Mouse (Mus musculus) gastrocnemius, postnatal 14 days (tissue): ENCODE measurements around the gene Lrrc25. TPM values are rescaled to one million over a fixed set of nuclear protein-coding genes. Genes with fewer than 3 reads are reported as not detected.

Experiments used
- DNase-seq: peaks from one replicate; pipeline ENCODE4 v3.0.0; 2021; ENCODE audit warnings: mixed read lengths
- intact Hi-C: fragments of 180-260 bp; cut with DNase I; formaldehyde crosslinking; loops from one replicate; pipeline ENCODE4 v1.15.1; 2025; ENCODE audit warnings: low total_unique reads
- total RNA-seq, 2 experiments: library from RNA; stranded (reverse); gene quantifications; 2 replicates each; pipeline ENCODE4 v1.2.3; 2021

The Lrrc25 gene
- total RNA-seq, 2 experiments from 2014 or later: 0.53 to 0.88 TPM

- no peak for DNase-seq
- intact Hi-C loops: loop anchor here (5.0 kb wide), 1 partner anchor 46 kb away; the partner anchor contains the start of gene Lrrc25
Measured at GRCm38 (mm10) chr8:70663691-70664090, 47.7 kb downstream of the Lrrc25 start.

DNA sequence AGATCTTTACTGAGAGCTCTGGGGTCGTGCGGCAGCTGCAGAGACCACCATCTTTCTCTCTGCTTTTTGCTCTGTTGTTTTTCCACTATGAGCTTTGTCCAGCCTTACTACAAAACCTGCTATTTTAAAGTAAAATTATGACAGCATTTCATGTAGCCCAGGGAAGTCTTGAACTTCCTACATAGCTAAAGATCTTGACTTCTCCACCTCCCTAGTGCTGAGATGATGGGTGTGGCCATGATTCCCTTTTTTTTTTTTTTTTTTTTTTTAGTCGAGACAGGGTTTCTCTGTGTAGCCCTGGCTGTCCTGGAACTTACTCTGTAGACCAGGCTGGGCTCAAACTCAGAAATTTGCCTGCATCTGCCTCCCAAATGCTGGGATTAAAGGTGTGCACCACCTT is 48.7 kb downstream of the Lrrc25 start:
- no peak for DNase-seq
- intact Hi-C loops: loop anchor here (5.0 kb wide), 2 partner anchors 38 to 47 kb away; partner anchors contain the start of genes Iqcn and Lrrc25

- intact Hi-C loops: loop anchor here (5.0 kb wide), 1 partner anchor 37 kb away; the partner anchor contains the start of gene Iqcn
- no peak for DNase-seq
Measured at GRCm38 (mm10) chr8:70665599-70665998, 49.6 kb downstream of the Lrrc25 start.

DNA sequence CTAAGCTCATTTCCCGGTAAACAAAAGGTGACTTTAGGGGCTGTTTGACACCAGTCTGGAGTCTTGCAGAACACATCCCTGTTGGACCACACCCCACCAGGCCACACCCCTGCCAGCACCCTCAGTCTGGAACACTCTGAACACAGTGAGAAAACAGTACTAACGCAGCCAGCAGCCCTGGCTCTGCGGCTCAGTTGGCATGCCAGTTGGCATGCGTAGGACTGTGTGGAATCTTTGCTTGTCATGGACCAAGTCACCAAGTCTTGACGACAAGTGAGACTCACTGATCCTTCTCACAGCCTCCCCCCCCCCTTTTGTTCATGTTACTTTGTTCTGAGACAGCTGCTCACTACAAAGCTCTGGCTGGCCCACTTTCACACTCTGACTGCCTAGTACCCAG is 51.1 kb downstream of the Lrrc25 start:
- intact Hi-C loops: loop anchor here (5.0 kb wide), 1 partner anchor 35 kb away; the partner anchor contains the start of gene Iqcn
- peak; percentile 72 for DNase-seq

Other genes starting within 250 kb of the Lrrc25 start
- gene Comp, start 242.6 kb upstream of the Lrrc25 start, total RNA-seq: 10 to 100 TPM; 18.6 to 19.6 TPM
- 1 to 10 TPM; 6.4 to 7.4 TPM for gene Crtc1, start 176.6 kb upstream of the Lrrc25 start, total RNA-seq
- 1 to 10 TPM; 5.4 TPM for gene Klhl26, start 139.2 kb upstream of the Lrrc25 start, total RNA-seq
- not detected for gene Tmem59l, start 128.8 kb upstream of the Lrrc25 start, total RNA-seq
- 1 to 10 TPM; 1.5 to 1.9 TPM for gene Crlf1, start 123.0 kb upstream of the Lrrc25 start, total RNA-seq
- 100 to 1,000 TPM; 118 to 122 TPM for gene Rex1bd, start 109.4 kb upstream of the Lrrc25 start, total RNA-seq
- 1,000 to 10,000 TPM; 1,030 to 1,066 TPM for gene Uba52, start 105.4 kb upstream of the Lrrc25 start, total RNA-seq
- 100 to 1,000 TPM; 116 to 117 TPM for gene Fkbp8, start 88.4 kb upstream of the Lrrc25 start, total RNA-seq
- gene Kxd1, start 88.2 kb upstream of the Lrrc25 start, total RNA-seq: 10 to 100 TPM; 64.9 to 73.0 TPM
- 10 to 100 TPM in 1 of 2 experiments, 1 to 10 TPM in 1; 9.0 to 10.3 TPM for gene Ell, start 76.7 kb upstream of the Lrrc25 start, total RNA-seq
- 10 to 100 TPM; 18.7 to 24.7 TPM for gene Isyna1, start 21.8 kb upstream of the Lrrc25 start, total RNA-seq
- gene Ssbp4, start 7.3 kb upstream of the Lrrc25 start, total RNA-seq: 10 to 100 TPM; 22.9 to 25.7 TPM
- not detected for gene Gdf15, start 16.3 kb downstream of the Lrrc25 start, total RNA-seq
- 10 to 100 TPM; 18.2 to 21.6 TPM for gene Pgpep1, start 44.2 kb downstream of the Lrrc25 start, total RNA-seq
- gene Lsm4, start 57.1 kb downstream of the Lrrc25 start, total RNA-seq: 10 to 100 TPM; 65.9 to 77.0 TPM
- 10 to 100 TPM; 73.5 to 87.4 TPM for gene Jund, start 82.8 kb downstream of the Lrrc25 start, total RNA-seq
- under 1 TPM in 1 of 2 experiments, not detected in 1; 0.04 TPM for gene Iqcn, start 87.3 kb downstream of the Lrrc25 start, total RNA-seq
- not detected for gene Gm3336, start 102.4 kb downstream of the Lrrc25 start, total RNA-seq
- gene Pde4c, start 107.6 kb downstream of the Lrrc25 start, total RNA-seq: 1 to 10 TPM; 2.9 to 3.4 TPM
- 10 to 100 TPM; 44.3 to 45.1 TPM for gene Rab3a, start 138.5 kb downstream of the Lrrc25 start, total RNA-seq
- 10 to 100 TPM; 28.3 to 31.9 TPM for gene Mpv17l2, start 144.8 kb downstream of the Lrrc25 start, total RNA-seq
- 10 to 100 TPM; 23.0 to 27.9 TPM for gene Pik3r2, start 160.6 kb downstream of the Lrrc25 start, total RNA-seq
- 1 to 10 TPM; 5.2 to 7.0 TPM for gene Mast3, start 188.9 kb downstream of the Lrrc25 start, total RNA-seq
- under 1 TPM in 1 of 2 experiments, not detected in 1; 0.09 TPM for gene Il12rb1, start 192.3 kb downstream of the Lrrc25 start, total RNA-seq
- 10 to 100 TPM in 1 of 2 experiments, 1 to 10 TPM in 1; 4.8 to 71.3 TPM for gene Arrdc2, start 223.6 kb downstream of the Lrrc25 start, total RNA-seq
- gene Kcnn1, start 247.1 kb downstream of the Lrrc25 start, total RNA-seq: 1 to 10 TPM; 5.4 to 6.6 TPM